Mouse (Mus musculus): Measurements from ENCODE around the gene Fbxo48.

GRCm38 (mm10) chr11:16932159-16932558, 19.0 kb upstream of the Fbxo48 start:
- TF ChIP-seq CTCF (IDR thresholded peaks at IDR 0.05; ENCODE audit: low read depth, low read length) = no peak
- no peak for TF ChIP-seq TAL1 (conservative IDR thresholded peaks at IDR 0.05; ENCODE audit: low read depth, low read length)
- TF ChIP-seq GATA1 (IDR thresholded peaks at IDR 0.05; ENCODE audit: borderline replicate concordance, low read length) = no peak
- TF ChIP-seq GATA2 (IDR thresholded peaks at IDR 0.05; ENCODE audit: borderline replicate concordance, low read depth, low read length) = no peak

Data from G1E (cell line).